In the genomic region with DNA sequence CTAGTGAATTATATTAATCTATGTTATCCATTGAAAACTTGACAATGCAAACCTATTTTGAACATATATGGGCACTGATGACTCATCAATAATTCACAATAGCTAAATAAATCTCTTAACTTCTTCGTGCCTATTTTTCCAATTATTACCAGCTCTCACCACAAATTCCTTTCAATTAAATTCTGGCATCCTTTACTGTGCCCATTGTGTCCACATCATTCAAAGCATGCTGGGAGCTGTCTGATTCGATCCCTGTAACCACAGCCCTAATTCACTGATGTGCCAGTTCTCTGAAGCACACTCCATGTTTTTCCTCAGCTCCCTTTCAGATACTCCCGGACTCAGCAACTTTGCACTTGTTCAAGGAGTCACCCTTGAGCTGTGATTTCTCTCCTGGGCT, we compare ENCODE assay signal across 21 mouse cellular contexts. TPM values are rescaled to one million over a fixed set of nuclear protein-coding genes. Genes with fewer than 3 reads are reported as not detected.
"Had no signal": no experiment of that assay in that cellular context is flagged by ENCODE, and none has a peak within 500 bp of the region (broad histone marks: within the 10 kb centered on the region; RNA-seq: fewer than 3 reads in every experiment).

No protein-coding gene starts in this region.

- H3K36me3 ChIP-seq: lung, embryonic 15.5 days; midbrain, embryonic 10.5 days; midbrain, embryonic 12.5 days; neural tube, embryonic 13.5 days; neural tube, embryonic 15.5 days had no signal

- ATAC-seq: lung, postnatal 0 days; midbrain, embryonic 16.5 days had no signal

- H3K4me2 ChIP-seq: lung, embryonic 15.5 days; midbrain, embryonic 12.5 days; neural tube, embryonic 13.5 days; neural tube, embryonic 15.5 days had no signal

- H3K9me3 ChIP-seq: lung, embryonic 15.5 days; midbrain, embryonic 10.5 days; midbrain, embryonic 12.5 days; neural tube, embryonic 15.5 days had no signal

- H3K4me3 ChIP-seq: lung, embryonic 15.5 days; megakaryocyte, embryonic 14.5 days; midbrain, embryonic 10.5 days; midbrain, embryonic 12.5 days; myocyte; neural tube, embryonic 13.5 days; neural tube, embryonic 15.5 days had no signal

- H3K9ac ChIP-seq: lung, embryonic 15.5 days; midbrain, embryonic 12.5 days; neural tube, embryonic 13.5 days; neural tube, embryonic 15.5 days had no signal

- DNase-seq: lung, adult 18-20 months; lung, postnatal 14 days; lung, postnatal 36 days; midbrain, embryonic 14.5 days; right cerebral cortex, adult 18-20 months; right cerebral cortex, postnatal 25 days; right cerebral cortex, postnatal 4 days; spleen, adult 18-20 months; thymus, adult 18-20 months; thymus, postnatal 14 days; thymus, postnatal 36 days had no signal

- H3K4me1 ChIP-seq: lung, embryonic 15.5 days; megakaryocyte, embryonic 14.5 days; midbrain, embryonic 12.5 days; neural tube, embryonic 13.5 days; neural tube, embryonic 15.5 days had no signal

- H3K27ac ChIP-seq: lung, embryonic 15.5 days; macrophage; midbrain, embryonic 10.5 days; midbrain, embryonic 12.5 days; neural tube, embryonic 13.5 days; neural tube, embryonic 15.5 days had no signal

- H3K27me3 ChIP-seq: lung, embryonic 15.5 days; megakaryocyte, embryonic 14.5 days; midbrain, embryonic 12.5 days; neural tube, embryonic 13.5 days; neural tube, embryonic 15.5 days had no signal

RNA-seq across cellular contexts. Expression of gene Slc16a7, which starts 41.1 kb away (rescaled TPM):
- polyA plus RNA-seq: myocyte had no signal
